Mouse (Mus musculus): ENCODE measurements at regions not wholly inside any gene's neighbourhood (a gene's known extent, or its start where the extent isn't known, plus 50 kb on each side); places are given as distances from the start of the nearest gene placed in this dataset.
A peak's percentile ranks its signal among the peaks of the same experiment; 100 is the strongest.

- DNase-seq, result no peak
These were observed 189.5 kb downstream of the Zfp462 start for GRCm38 (mm10) chr4:55134339-55134738.

DNA sequence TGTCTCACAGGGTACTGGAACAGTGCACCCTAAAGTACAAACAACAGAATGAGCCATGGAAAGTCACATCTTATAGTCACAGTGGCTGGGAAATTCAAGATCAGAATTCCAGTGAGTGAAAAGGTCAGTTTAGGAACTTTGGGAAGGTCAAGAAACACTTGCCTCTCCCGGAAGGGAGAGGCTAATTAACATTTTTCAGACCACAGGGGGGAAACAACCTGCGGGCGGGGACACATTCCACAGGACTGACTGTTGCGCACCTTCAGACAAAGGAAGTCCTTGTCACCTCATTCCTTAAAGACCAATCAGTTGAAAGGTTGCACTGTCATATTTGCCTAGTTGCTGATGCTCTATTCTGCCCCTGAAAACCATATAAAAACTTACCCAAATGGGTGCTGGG is 189.9 kb downstream of the Zfp462 start:
- no peak for DNase-seq

- DNase-seq, result peak; percentile 49
These were observed 191.4 kb downstream of the Zfp462 start for GRCm38 (mm10) chr4:55136283-55136682.

DNA sequence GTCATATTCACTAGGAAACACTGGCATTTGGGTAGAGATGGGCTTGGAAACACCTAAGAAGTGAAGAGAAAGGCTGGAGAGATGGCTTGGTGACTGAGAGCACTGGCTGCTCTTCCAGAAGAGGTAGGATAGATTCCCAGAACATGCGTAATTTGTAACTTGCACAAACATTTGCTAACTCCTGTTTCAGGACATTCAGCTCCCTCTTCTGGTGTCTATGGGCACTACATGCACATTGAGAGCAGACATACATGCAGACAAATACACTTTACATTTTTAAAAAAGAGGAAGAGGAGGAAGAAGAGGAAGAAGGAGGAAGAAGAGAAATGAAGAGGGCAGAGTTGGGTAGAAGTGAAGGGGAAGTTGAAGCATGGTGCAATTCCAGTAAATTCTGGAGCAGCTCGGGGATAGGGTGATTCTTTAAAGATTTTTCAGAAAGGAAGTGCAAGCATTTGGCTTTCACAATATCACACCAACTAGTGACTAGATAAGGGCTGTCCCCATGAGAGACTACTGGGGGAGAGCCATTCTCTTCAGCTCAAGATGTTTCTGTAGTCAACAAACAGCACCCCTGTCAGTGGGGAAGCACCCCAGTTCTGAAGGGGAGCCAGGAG is 193.0 kb downstream of the Zfp462 start:
- DNase-seq, result peak; percentile 29

- DNase-seq, result peak; percentile 29
These were observed 196.5 kb downstream of the Zfp462 start for GRCm38 (mm10) chr4:55141317-55141716.

DNA sequence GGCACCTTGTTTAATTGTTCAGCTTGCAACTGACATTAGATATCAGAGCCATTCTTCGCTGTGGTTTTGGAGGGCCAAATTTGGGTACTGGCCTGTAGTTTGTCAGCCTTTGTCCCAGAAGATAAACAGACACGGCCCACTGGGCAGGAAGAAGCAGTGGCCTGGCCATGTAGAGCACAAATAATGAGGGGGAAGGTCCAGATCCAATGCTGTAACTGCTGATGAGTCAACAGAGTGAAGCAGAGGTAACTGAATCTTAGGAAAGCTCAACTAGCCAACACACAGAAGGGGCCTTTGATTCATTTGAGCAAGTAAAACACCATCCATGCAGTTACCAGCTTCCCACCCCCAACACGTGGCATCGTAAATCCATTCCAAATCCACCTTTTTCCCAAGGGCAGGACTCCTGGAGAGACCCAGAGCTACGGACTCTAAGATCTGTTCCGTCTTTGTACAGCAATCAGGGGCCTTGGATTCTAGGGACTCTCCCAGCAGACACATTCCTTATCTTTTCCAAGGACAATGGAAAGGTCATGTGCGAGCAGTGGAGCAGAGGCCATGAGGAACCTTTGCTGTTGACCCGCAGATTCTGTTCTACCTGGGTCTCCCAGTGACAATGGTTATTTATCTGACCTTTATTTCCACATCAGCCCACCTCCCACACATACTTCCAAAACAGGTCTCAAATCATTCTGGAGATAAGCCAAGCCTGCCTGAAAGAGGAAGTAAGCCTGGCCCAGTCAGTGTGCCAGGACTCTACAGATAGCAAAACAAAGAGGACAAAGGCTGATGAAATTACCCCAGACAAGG is 197.3 kb downstream of the Zfp462 start:
- DNase-seq, result peak; percentile 92

GRCm38 (mm10) chr4:55143400-55143799 is 198.6 kb downstream of the Zfp462 start:
- DNase-seq, result no peak

GRCm38 (mm10) chr4:55144995-55145394 is 200.1 kb downstream of the Zfp462 start:
- peak; percentile 67 for DNase-seq

DNA sequence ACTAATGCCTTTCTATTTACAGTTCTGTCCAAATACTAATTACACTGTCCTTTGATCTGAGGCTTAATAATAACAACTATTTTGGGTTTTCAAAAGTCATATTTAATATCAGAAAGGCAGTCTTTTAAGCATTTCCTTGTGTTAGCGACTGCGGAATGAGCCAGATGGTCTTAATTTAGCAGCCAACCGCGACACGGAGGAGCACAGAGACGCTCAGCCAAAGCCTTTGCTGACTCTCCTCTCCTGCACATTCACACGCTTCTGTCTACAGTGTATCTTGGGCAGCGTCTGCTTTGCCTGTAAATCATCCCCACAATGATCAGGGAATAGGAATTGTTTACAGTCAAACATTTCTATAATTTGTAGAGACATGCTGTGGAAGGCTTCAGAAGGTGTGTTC is 201.1 kb downstream of the Zfp462 start:
- DNase-seq, result peak; percentile 48

GRCm38 (mm10) chr4:55148380-55148779 is 201.5 kb upstream of the Rad23b start:
- DNase-seq, result peak; percentile 40

GRCm38 (mm10) chr4:55154556-55154955 is 195.3 kb upstream of the Rad23b start:
- peak; percentile 45 for DNase-seq

GRCm38 (mm10) chr4:55158166-55158739 is 191.6 kb upstream of the Rad23b start:
- DNase-seq, result peak; percentile 69

GRCm38 (mm10) chr4:55166266-55166665 is 183.6 kb upstream of the Rad23b start:
- DNase-seq, result peak; percentile 64

- peak; percentile 43 for DNase-seq
These were observed 180.8 kb upstream of the Rad23b start for GRCm38 (mm10) chr4:55169063-55169462.

DNA sequence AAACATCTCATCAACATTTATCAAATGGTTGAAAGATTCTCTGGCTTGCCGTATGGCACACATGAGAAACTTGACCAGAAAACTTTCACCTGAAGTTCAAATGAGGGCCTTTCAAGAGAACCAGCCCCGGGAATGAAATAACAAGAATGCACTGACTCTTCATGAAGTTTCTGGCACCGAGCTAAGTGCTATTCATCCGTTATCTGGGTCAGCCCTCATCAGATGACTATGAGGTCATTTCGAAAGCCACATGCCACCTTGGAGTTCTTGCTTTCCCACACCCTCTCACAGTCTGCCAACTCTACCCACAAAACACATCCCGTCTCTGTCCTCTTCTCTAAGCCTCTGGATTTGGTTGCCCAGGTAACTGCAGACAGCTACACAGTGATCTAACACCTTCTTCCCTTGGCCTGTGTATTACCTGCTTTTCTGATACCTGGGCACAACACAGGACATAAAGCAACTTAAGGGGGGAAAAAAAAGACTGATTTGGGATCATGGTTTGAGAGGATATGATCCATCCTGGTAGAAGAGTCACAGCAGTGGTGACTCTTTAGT is 177.4 kb upstream of the Rad23b start:
- peak; percentile 87 for DNase-seq

- DNase-seq, result peak; percentile 84
These were observed 173.8 kb upstream of the Rad23b start for GRCm38 (mm10) chr4:55176026-55176425.

DNA sequence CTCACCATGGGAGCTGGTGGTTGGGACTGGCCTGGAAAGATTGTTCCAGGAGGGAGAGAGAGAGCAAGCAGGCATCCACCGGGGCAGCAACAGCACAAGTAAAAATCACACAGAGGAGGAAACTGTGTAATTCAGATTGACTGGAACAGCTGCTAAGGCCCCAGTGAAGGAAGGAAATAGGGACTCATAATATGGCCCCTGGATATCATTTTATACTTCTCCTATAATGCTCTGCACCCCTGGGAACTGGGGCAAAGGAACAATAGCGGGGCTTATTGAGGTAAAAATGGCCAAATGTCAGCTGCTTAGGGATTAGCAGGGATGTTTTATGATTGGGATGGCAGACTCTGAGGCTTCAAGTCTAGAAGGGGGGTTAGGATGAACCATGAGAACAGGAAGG is 170.4 kb upstream of the Rad23b start:
- DNase-seq, result peak; percentile 34

GRCm38 (mm10) chr4:55183519-55183918 is 166.3 kb upstream of the Rad23b start:
- peak; percentile 66 for DNase-seq

DNA sequence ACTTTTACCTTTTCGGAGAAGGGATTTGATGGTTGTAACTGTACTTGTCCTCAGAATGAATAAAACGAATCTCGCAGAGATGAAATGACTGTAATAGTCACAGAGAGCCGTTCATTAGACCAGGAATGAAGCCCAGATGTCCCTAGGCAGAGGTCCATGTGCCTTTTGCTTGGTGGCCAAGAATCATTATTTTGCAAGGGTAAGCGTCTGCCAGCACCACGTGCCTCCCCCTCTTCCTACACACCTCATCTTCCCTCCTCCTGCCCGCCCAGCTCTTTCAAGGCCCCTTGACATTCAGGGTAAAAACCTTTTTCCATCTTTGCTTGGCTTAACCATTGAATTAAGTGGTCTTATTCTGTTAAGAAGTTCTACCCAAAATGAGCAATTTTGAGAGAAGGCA is 161.1 kb upstream of the Rad23b start:
- peak; percentile 88 for DNase-seq

DNA sequence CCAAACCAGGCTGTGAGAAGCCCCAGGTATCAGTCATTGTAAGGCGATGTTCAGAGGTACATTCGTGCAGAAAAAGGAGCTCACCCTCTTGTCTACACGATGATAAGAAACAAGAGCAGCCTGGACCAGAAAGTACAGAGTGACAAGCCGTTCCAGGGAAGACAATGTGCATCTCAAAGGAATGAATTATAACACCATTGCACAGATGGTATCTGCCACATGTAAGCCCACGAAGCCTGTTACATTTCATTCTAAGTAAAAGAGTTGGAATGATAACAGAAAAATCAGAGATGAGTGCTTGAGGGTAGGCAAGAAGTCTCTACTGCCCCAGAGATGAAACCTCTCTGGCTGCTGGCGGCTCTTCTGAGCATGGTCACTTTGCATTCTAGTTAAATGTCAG is 159.3 kb upstream of the Rad23b start:
- DNase-seq, result no peak

GRCm38 (mm10) chr4:55194061-55194460 is 155.8 kb upstream of the Rad23b start:
- no peak for DNase-seq

DNA sequence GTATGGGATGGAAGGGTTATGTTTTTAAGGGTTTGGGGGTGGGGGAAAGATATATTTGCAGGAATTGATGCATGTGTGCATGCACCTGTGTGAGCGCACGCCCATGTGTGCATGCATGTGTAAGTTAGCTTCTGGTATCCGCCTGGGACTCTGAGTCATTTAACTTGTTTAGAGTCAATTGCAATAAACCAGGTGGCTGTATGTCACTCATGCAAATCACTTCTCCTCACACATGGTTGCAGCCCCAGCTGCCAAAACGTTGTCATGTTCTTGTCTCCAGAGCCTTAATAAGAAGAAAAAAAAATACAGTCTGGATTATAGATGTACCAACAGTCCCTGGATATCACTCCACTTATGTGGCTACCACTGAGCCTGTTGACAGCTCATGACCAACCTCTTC is 155.3 kb upstream of the Rad23b start:
- DNase-seq, result no peak

Data from heart, adult 11 months (tissue).